Mouse (Mus musculus) G1E (cell line): Measurements from ENCODE around the gene Lgals7. TPM values are rescaled to one million over a fixed set of nuclear protein-coding genes. Genes with fewer than 3 reads are reported as not detected.

Experiments
- ATAC-seq: 2 replicates; pipeline ENCODE4 v1.8.0; 2016; ENCODE audit warnings: mild to moderate bottlenecking; ENCODE audit not compliant: insufficient number of reproducible peaks, poor library complexity, low FRiP score, severe bottlenecking; ENCODE audit errors: extremely low read depth
- DNase-seq: peaks from one replicate; pipeline ENCODE4 v3.0.0; 2012; ENCODE audit warnings: low spot score
- H3K27me3 ChIP-seq: 2 replicates; pipeline ENCODE4 v1.6.1; 2012; ENCODE audit warnings: mild to moderate bottlenecking, low read length, inconsistent platforms; ENCODE audit not compliant: insufficient read depth
- H3K36me3 ChIP-seq: replicated peaks from 2 replicates; pipeline ENCODE3; 2012; ENCODE audit warnings: mild to moderate bottlenecking, inconsistent platforms
- H3K4me1 ChIP-seq: 2 replicates; pipeline ENCODE4 v1.6.1; 2012; ENCODE audit warnings: low read depth, low read length, inconsistent platforms, mixed read lengths; ENCODE audit not compliant: insufficient read depth
- H3K4me3 ChIP-seq: 2 replicates; pipeline ENCODE4 v1.5.1; 2012; ENCODE audit warnings: low read depth, mild to moderate bottlenecking, inconsistent platforms, low read length, moderate library complexity, mixed read lengths
- H3K9me3 ChIP-seq: replicated peaks from 2 replicates; pipeline ENCODE4 v1.6.1; 2012; ENCODE audit warnings: inconsistent platforms
- CTCF ChIP-seq: IDR thresholded peaks from 2 replicates; pipeline ENCODE4 v1.5.1; 2012; ENCODE audit warnings: low read depth, low read length, inconsistent platforms, mixed read lengths
- GATA1 ChIP-seq: IDR thresholded peaks from 2 replicates; pipeline ENCODE4 v1.6.1; 2012; ENCODE audit warnings: borderline replicate concordance, low read length, inconsistent platforms, mixed read lengths
- GATA2 ChIP-seq: IDR thresholded peaks from 2 replicates; pipeline ENCODE4 v1.6.1; 2012; ENCODE audit warnings: low read depth, low read length, inconsistent platforms, borderline replicate concordance
- POLR2AphosphoS5 ChIP-seq: IDR thresholded peaks from 2 replicates; pipeline ENCODE4 v1.6.1; 2012; ENCODE audit warnings: low read depth, low read length, inconsistent platforms; ENCODE audit not compliant: insufficient replicate concordance
- TAL1 ChIP-seq: conservative IDR thresholded peaks from 2 replicates; pipeline ENCODE4 v1.6.1; 2012; ENCODE audit warnings: low read depth, low read length, inconsistent platforms, mixed read lengths
- polyA plus RNA-seq: library from polyadenylated mRNA; stranded (reverse); fragments of >175 nt; gene quantifications from 2 replicates; pipeline ENCODE4 v1.2.3, GENCODE M21; 2012
- total RNA-seq, 2 experiments: library from RNA; stranded (forward) in 1 of 2; stranded (reverse) in 1 of 2; fragments of 200-1000 nt in 1 of 2; fragments of >200 nt in 1 of 2; fragmentation: Nextera tagmentation in 1 of 2; gene quantifications; 2 replicates each; pipeline ENCODE4 v1.2.3; 2014 to 2017

Gene Lgals7
- total and polyA plus RNA-seq, 3 experiments: 0.27 to 0.49 TPM; not detected in 1

DNA sequence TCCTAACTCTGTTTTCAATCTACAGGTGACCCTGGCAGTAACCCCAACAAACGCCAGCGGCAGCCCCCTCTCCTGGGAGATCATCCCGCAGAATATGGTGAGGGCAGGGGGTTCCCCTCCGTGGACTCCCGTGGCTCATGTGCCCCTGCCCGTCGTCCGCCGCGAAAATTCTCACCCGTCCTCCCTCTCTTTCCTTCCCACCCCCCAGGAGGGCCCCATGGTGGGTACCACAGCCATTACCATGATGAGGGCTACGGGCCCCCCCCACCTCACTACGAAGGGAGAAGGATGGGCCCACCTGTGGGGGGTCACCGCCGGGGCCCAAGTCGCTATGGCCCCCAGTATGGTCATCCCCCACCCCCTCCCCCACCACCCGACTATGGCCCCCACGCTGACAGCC, 45.2 kb upstream of the Lgals7 start:
- Histone ChIP-seq H3K36me3 (peaks cover 99% of the 10 kb centered on the region), H3K9me3 (no peaks in the 10 kb centered on the region), H3K27me3 (no peaks in the 10 kb centered on the region), H3K4me1 (peaks cover 96% of the 10 kb centered on the region), H3K4me3 (peak overlapping the region; percentile 42; the same call in 1 of the 2 replicates)
- ATAC-seq (no peak), DNase-seq (no peak)
- TF ChIP-seq POLR2AphosphoS5: no peak

DNA sequence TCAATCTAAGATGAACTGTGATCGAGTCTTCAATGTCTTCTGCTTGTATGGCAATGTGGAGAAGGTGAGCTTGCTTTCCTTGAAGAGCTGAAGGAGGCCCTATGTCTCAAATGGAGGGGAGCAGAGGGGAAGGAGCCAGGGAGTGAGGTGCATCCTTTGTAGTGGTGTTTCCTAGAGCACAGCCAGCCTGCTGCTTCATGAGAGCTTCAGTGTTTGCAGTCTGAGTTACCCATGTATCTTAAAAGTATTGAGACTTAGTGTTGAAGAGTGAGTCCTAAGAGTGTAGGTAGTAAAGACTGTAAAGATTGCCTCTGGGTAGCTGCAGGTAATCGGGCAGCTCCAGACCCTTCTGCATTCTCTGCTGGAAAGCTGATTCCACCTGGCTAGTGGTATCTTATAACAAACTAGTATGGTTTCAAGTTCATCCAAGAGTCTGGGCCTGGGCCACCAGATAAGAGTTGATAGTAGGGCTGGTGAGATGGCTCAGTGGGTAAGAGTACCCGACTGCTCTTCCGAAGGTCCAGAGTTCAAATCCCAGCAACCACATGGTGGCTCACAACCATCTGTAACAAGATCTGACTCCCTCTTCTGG, 44.7 kb upstream of the Lgals7 start:
- peaks cover 96% of the 10 kb centered on the region for H3K36me3 ChIP-seq
- H3K27me3 ChIP-seq: no peaks in the 10 kb centered on the region
- H3K9me3 ChIP-seq: no peaks in the 10 kb centered on the region
- peaks cover 96% of the 10 kb centered on the region for H3K4me1 ChIP-seq
- H3K4me3 ChIP-seq: no peak overlapping the region; the same call in 1 of the 2 replicates
- DNase-seq (no peak), ATAC-seq (no peak)
- TF ChIP-seq POLR2AphosphoS5 (no peak), TAL1 (peak; percentile 36), GATA2 (no peak)

DNA sequence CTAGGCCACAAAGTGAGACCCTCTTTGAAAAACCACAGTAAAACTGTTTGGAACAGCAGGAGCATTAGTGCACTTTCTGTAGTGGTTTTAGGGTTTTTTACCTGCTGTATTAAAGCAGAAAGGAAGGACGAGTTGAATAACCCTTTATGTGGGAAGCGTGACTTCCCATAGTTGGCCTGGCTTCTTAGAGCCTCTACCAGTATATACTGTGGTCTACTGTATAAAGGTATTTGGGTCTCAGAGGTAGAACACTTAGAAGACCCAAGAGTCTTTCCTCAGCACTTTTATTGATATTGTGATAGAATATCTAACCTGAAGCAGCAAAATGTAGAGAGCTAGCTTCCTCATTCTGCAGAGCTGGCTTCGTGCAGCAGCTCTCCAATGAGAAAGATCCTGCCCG, 44.1 kb upstream of the Lgals7 start:
- H3K9me3 ChIP-seq: no peaks in the 10 kb centered on the region
- ATAC-seq (no peak), DNase-seq (no peak)
- no peak overlapping the region; the same call in 1 of the 2 replicates for H3K4me3 ChIP-seq
- TF ChIP-seq TAL1 (no peak), GATA1 (no peak), CTCF (no peak), GATA2 (no peak), POLR2AphosphoS5 (no peak; the same call in 1 of the 2 replicates)
- H3K36me3 ChIP-seq: peaks cover 90% of the 10 kb centered on the region
- H3K4me1 ChIP-seq: peaks cover 92% of the 10 kb centered on the region
- H3K27me3 ChIP-seq: no peaks in the 10 kb centered on the region

DNA sequence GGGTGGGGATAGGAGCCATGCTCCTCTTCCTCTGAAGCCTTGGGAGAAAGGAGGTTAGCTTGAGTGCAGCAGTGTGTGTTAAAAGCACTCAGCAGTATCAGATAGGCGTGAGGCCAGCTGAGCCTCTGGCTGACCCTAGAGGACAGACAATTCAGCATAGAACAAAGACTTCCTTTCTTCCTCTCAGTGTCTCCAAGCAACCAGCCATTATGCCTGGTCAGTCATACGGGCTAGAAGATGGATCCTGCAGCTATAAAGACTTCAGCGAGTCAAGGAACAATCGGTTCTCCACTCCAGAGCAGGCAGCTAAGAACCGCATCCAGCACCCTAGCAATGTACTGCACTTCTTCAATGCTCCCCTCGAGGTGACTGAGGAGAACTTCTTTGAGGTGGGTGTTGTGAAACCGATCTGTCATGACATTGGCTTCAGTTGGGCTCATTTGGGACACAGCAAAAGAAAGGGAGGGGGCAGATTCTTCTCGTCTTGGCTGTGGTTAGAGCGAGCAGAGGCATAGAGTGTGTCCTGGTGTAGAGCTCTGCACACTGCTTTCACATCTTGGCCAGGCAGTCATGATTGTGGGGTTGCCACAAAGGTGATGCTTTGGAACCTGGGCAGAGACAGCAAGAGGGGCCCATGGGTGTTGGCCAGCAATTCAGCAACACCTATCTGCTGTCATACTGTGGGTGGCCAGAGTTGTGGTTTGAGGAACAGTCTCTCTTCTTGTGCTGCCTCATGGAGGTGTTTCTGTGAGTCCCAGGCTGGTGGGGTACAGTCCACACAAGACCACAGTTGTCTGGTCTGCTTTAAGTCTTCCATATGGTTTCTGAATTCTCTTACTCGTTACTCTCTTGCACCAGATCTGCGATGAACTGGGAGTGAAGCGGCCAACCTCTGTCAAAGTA, 43.0 kb upstream of the Lgals7 start:
- ATAC-seq (no peak), DNase-seq (no peak)
- Histone ChIP-seq H3K4me3 (no peak overlapping the region; the same call in 1 of the 2 replicates), H3K36me3 (peaks cover 79% of the 10 kb centered on the region), H3K27me3 (no peaks in the 10 kb centered on the region), H3K4me1 (peaks cover 88% of the 10 kb centered on the region), H3K9me3 (no peaks in the 10 kb centered on the region)
- no peak for TF ChIP-seq GATA2
- no peak; the same call in 1 of the 2 replicates for TF ChIP-seq POLR2AphosphoS5
- no peak for TF ChIP-seq CTCF
- TF ChIP-seq GATA1: no peak
- no peak for TF ChIP-seq TAL1

DNA sequence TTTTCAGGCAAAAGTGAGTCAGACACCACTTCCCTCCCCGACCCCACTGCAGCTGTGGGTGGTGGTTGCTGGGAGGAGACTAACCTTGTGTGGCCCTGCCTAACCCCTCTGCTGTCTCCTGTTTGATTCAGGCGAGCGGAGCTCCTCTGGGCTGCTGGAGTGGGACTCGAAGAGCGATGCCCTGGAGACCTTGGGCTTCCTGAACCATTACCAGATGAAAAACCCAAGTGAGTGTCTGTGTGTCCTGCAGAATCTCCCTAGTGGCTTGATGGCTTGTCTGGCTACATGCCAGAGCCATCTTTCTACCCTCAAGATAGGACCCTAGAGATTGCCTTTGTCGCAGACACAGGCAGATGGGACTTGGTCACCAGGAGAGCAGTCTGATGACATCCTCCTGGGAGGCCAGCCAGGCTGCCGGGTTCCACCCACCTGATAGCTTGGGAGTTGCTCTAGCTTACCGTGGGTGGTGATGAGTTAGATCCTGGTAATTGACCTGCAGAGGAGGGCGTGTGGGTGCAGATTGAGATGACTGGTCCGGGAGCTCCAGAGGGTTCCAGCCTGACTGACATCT, 42.3 kb upstream of the Lgals7 start:
- Histone ChIP-seq H3K36me3 (peaks cover 78% of the 10 kb centered on the region), H3K4me3 (peak overlapping the region; percentile 7; the same call in 1 of the 2 replicates), H3K27me3 (no peaks in the 10 kb centered on the region), H3K9me3 (no peaks in the 10 kb centered on the region), H3K4me1 (peaks cover 88% of the 10 kb centered on the region)
- TF ChIP-seq GATA1: no peak
- no peak for TF ChIP-seq POLR2AphosphoS5
- no peak for TF ChIP-seq GATA2
- TF ChIP-seq TAL1: no peak
- no peak for DNase-seq
- no peak for ATAC-seq

DNA sequence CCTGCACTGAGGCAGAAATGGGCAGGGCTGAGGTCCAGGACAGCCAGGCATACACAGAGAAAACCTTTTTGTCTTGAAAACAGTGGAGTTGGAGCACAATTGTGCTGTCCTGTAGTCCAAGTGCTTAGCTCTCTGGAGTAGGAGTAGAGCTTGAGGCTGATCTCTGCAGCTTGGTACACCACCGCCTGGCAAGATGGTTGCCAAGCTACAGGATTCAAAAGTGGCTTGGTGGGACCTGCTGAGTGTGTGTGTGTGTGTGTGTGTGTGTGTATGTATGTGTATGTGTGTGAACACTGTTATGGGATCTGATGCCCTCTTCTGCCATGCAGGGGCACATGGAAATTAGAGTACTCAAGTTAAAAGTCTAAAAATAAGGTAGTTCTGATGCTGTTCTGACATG, 41.1 kb upstream of the Lgals7 start:
- TF ChIP-seq TAL1: no peak
- Histone ChIP-seq H3K9me3 (no peaks in the 10 kb centered on the region), H3K27me3 (no peaks in the 10 kb centered on the region), H3K4me3 (no peak overlapping the region), H3K36me3 (peaks cover 70% of the 10 kb centered on the region), H3K4me1 (peaks cover 80% of the 10 kb centered on the region)
- no peak for ATAC-seq
- no peak for DNase-seq
